Mouse (Mus musculus): Measurements from ENCODE around the gene Lrr1. TPM values are rescaled to one million over a fixed set of nuclear protein-coding genes. Genes with fewer than 3 reads are reported as not detected.

Gene Lrr1
- polyA plus RNA-seq, 1 experiment from 2014 or later, result 17.5 TPM

DNA sequence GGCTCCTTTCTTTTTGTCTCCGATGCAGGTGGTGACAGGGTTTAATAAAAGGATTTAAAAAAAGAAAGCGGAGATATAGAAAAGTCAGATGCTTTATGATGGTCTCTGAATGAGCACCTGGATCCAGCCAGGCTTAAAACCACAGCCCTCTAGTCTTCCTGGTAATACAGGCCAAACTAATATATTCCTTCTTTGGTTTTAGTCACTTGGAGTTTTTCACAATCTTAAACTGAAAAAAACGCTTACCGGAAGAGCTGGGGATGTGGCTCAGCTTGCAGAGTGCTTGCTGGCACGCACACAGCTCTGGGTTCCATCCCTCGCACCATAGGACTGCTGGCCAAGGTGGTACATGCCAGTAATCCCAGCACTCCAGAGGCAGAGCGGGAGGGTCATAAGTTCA lies 48.0 kb downstream of the Lrr1 start:
- Histone ChIP-seq H3K4me1 (replicated peaks) (no peaks in the 10 kb centered on the region), H3K9me3 (replicated peaks) (no peaks in the 10 kb centered on the region), H3K27ac (ENCODE audit: poor library complexity, severe bottlenecking) (no peak overlapping the region), H3K4me3 (no peak overlapping the region), H3K9ac (no peak overlapping the region), H3K27me3 (replicated peaks) (no peaks in the 10 kb centered on the region), H3K36me3 (peaks cover 81% of the 10 kb centered on the region), H3K4me2 (no peak overlapping the region)
- WGBS, result 91% methylated on average over 7 of the region's 7 CpGs
- no peak for ATAC-seq (ENCODE audit: insufficient number of reproducible peaks, low FRiP score)

GRCm38 (mm10) chr12:69220613-69221277 lies 52.1 kb downstream of the Lrr1 start:
- no peaks in the 10 kb centered on the region for H3K27me3 ChIP-seq (replicated peaks)
- no peaks in the 10 kb centered on the region for H3K4me1 ChIP-seq (replicated peaks)
- H3K36me3 ChIP-seq, result peaks cover 62% of the 10 kb centered on the region
- no peak overlapping the region for H3K9ac ChIP-seq
- WGBS, result 90% methylated on average over 19 of the region's 19 CpGs
- no peak overlapping the region for H3K4me2 ChIP-seq
- no peaks in the 10 kb centered on the region for H3K9me3 ChIP-seq (replicated peaks)
- no peak for ATAC-seq (ENCODE audit: insufficient number of reproducible peaks, low FRiP score)
- H3K27ac ChIP-seq (ENCODE audit: poor library complexity, severe bottlenecking), result no peak overlapping the region
- no peak overlapping the region for H3K4me3 ChIP-seq

DNA sequence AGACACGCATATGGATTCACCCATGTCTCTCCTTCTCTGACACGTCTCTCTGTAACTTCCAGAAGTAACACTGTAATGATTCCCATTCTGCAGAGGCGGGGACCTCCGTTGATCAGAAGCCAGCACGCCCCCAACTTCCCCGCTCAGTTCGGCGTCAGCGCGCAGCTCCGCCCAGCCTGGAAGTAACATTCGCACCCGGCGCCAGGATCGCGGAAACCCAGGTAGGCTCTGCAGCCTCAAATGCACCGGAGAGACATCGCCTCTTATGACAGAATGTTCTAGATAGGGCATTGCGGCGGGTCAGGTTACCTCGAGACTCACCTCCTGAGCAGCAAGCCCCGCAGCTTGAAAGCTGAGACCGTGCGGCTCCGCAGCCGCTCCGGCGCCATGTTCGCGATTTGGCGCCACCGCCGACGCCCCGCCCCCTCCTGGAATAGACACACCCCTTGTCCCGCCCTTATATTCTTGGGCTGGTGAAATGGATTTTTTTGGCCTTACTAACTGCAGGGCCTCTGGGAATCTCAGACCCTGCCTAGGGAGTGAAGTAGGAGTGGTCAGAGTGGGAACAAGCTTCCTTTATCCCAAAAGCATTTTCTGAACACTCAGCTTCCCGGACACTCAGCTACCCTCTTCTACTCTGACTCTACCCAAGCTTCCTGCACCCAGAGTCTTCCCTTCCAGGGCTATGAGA lies 59.3 kb downstream of the Lrr1 start, which contains the start of gene Pole2:
Gene Pole2 (minus strand): TSS at position 420 of the 691 bp plus-strand sequence.
- Histone ChIP-seq H3K27me3 (replicated peaks) (no peaks in the 10 kb centered on the region), H3K9ac (peak within 1 kb of the TSS; percentile 79), H3K4me3 (peak within 1 kb of the TSS; percentile 81), H3K9me3 (replicated peaks) (no peaks in the 10 kb centered on the region), H3K4me1 (replicated peaks) (peaks cover 5% of the 10 kb centered on the region; the same call in 1 of the 2 replicates), H3K27ac (ENCODE audit: poor library complexity, severe bottlenecking) (peak within 1 kb of the TSS; percentile 65), H3K4me2 (peak within 1 kb of the TSS; percentile 61), H3K36me3 (peaks cover 20% of the 10 kb centered on the region)
- WGBS, result 1% methylated on average over 37 of the region's 37 CpGs
- peak; percentile 92 for ATAC-seq (ENCODE audit: insufficient number of reproducible peaks, low FRiP score)

Small RNA genes within 50 kb of the gene (microRNA-seq; reads per million reads assigned to microRNA genes)
- gene Gm47287 (not detected), gene Gm47295 (1.7 reads per million)

Other genes with a start within 250 kb of the Lrr1 start
- 1,310 and 1,336 TPM in 2 replicates for gene Rps29, start 9.6 kb upstream of the Lrr1 start, polyA plus RNA-seq (2016; fragmentation: Nextera tagmentation; extraction: Ambion mirVana)
- 572 and 579 TPM in 2 replicates for gene Rpl36al, start 15.3 kb downstream of the Lrr1 start, polyA plus RNA-seq (2016; fragmentation: Nextera tagmentation; extraction: Ambion mirVana)
- gene Mgat2, start 15.3 kb downstream of the Lrr1 start, polyA plus RNA-seq (2016; fragmentation: Nextera tagmentation; extraction: Ambion mirVana), result 56.2 and 56.8 TPM in 2 replicates
- 18.5 and 19.4 TPM in 2 replicates for gene Gm49383, start 28.3 kb downstream of the Lrr1 start, polyA plus RNA-seq (2016; fragmentation: Nextera tagmentation; extraction: Ambion mirVana)
- gene Dnaaf2, start 29.6 kb downstream of the Lrr1 start, polyA plus RNA-seq (2016; fragmentation: Nextera tagmentation; extraction: Ambion mirVana), result 8.1 and 9.1 TPM in 2 replicates
- gene Gm49384, start 35.5 kb downstream of the Lrr1 start, polyA plus RNA-seq (2016; fragmentation: Nextera tagmentation; extraction: Ambion mirVana), result 16.0 and 19.2 TPM in 2 replicates
- gene Pole2, start 59.4 kb downstream of the Lrr1 start, polyA plus RNA-seq (2016; fragmentation: Nextera tagmentation; extraction: Ambion mirVana), result 16.7 and 19.7 TPM in 2 replicates
- 7.7 and 8.0 TPM in 2 replicates for gene Klhdc1, start 72.4 kb downstream of the Lrr1 start, polyA plus RNA-seq (2016; fragmentation: Nextera tagmentation; extraction: Ambion mirVana)
- gene Klhdc2, start 127.9 kb downstream of the Lrr1 start, polyA plus RNA-seq (2016; fragmentation: Nextera tagmentation; extraction: Ambion mirVana), result 142 and 144 TPM in 2 replicates
- 69.5 and 71.0 TPM in 2 replicates for gene Nemf, start 188.4 kb downstream of the Lrr1 start, polyA plus RNA-seq (2016; fragmentation: Nextera tagmentation; extraction: Ambion mirVana)
- gene Arf6, start 203.3 kb downstream of the Lrr1 start, polyA plus RNA-seq (2016; fragmentation: Nextera tagmentation; extraction: Ambion mirVana), result 53.9 and 55.7 TPM in 2 replicates
- gene Gm9887, start 203.6 kb downstream of the Lrr1 start, polyA plus RNA-seq (2016; fragmentation: Nextera tagmentation; extraction: Ambion mirVana), result 1.1 and 2.4 TPM in 2 replicates

Measured in heart, embryonic 12.5 days (tissue).